Mouse (Mus musculus) olfactory bulb, adult 2 months (tissue): Measurements from ENCODE around the gene D1Ertd622e.

Experiments used
- CTCF ChIP-seq: fragments of 200-500 bp; IDR thresholded peaks from 2 replicates; pipeline ENCODE4 v1.5.1; 2012; ENCODE audit warnings: low read depth, mild to moderate bottlenecking, low read length, moderate library complexity; ENCODE audit not compliant: insufficient read depth
- POLR2A ChIP-seq: fragments of 200-500 bp; IDR thresholded peaks from 2 replicates; pipeline ENCODE4 v1.6.1; 2012; ENCODE audit warnings: mild to moderate bottlenecking, low read depth, low read length, moderate library complexity; ENCODE audit not compliant: insufficient read depth

GRCm38 (mm10) chr1:97704646-97705045 lies 42.8 kb upstream of the D1Ertd622e start:
- no peak for TF ChIP-seq CTCF
- no peak for TF ChIP-seq POLR2A
